Mouse (Mus musculus): ENCODE measurements around the gene Defb9. TPM values are rescaled to one million over a fixed set of nuclear protein-coding genes. Genes with fewer than 3 reads are reported as not detected.
"Not testable (repeated sequence)": the region's sequence is repeated elsewhere in the genome, so short reads cannot be mapped to it uniquely, and the experiment has no call there.

Gene Defb9
- not detected for total RNA-seq (2021)

- intact Hi-C loops (cut with DNase I), result not testable (repeated sequence)
Observed at GRCm38 (mm10) chr8:21885321-21885720, at the start of gene Defb9. Gene Defb9, minus strand, starts transcription at chr8:21885421.

GRCm38 (mm10) chr8:21932610-21933009, 47.4 kb upstream of the Defb9 start, which contains the start of gene Defb15:
Gene Defb15, minus strand, starts transcription at chr8:21932710.
- intact Hi-C loops (cut with DNase I), result no loop called here
- DNase-seq, result no peak

More at GRCm38 (mm10) chr8:21885321-21885720, at the start of gene Defb9:
- not testable (repeated sequence) for DNase-seq

GRCm38 (mm10) chr8:21930754-21931153, 45.5 kb upstream of the Defb9 start:
- intact Hi-C loops (cut with DNase I); DNase-seq: not testable (repeated sequence)

GRCm38 (mm10) chr8:21915625-21916024, 30.4 kb upstream of the Defb9 start:
- DNase-seq, result no peak

GRCm38 (mm10) chr8:21912554-21912953, 27.3 kb upstream of the Defb9 start:
- no peak for DNase-seq

More at GRCm38 (mm10) chr8:21915625-21916024, 30.4 kb upstream of the Defb9 start:
- intact Hi-C loops (cut with DNase I), result no loop called here

GRCm38 (mm10) chr8:21911931-21912330, 26.7 kb upstream of the Defb9 start:
- intact Hi-C loops (cut with DNase I), result no loop called here
- no peak for DNase-seq

More at GRCm38 (mm10) chr8:21912554-21912953, 27.3 kb upstream of the Defb9 start:
- intact Hi-C loops (cut with DNase I), result no loop called here

- DNase-seq; intact Hi-C loops (cut with DNase I): not testable (repeated sequence)
Observed at GRCm38 (mm10) chr8:21906290-21906689, 21.1 kb upstream of the Defb9 start, which contains the start of gene Defb11. Gene Defb11, minus strand, starts transcription at chr8:21906412.

GRCm38 (mm10) chr8:21858586-21858985, 26.6 kb downstream of the Defb9 start, which contains the start of gene Defb10:
Gene Defb10, plus strand, starts transcription at chr8:21858901.
- DNase-seq; intact Hi-C loops (cut with DNase I): not testable (repeated sequence)

Other genes starting within 250 kb of the Defb9 start
- not detected for gene Defa17, start 229.6 kb downstream of the Defb9 start, total RNA-seq (2021)
- not detected for gene Defa34, start 219.6 kb downstream of the Defb9 start, total RNA-seq (2021)
- not detected for gene AY761184, start 181.8 kb downstream of the Defb9 start, total RNA-seq (2021)
- gene Defa24, start 150.9 kb downstream of the Defb9 start, total RNA-seq (2021), result not detected
- not detected for gene Defb50, start 61.9 kb downstream of the Defb9 start, total RNA-seq (2021)
- not detected for gene Defb2, start 45.5 kb downstream of the Defb9 start, total RNA-seq (2021)
- gene Defb10, start 26.5 kb downstream of the Defb9 start, total RNA-seq (2021), result not detected
- not detected for gene Defb11, start 21.0 kb upstream of the Defb9 start, total RNA-seq (2021)
- gene Defb15, start 47.3 kb upstream of the Defb9 start, total RNA-seq (2021), result not detected
- not detected for gene Defb35, start 52.9 kb upstream of the Defb9 start, total RNA-seq (2021)
- not detected for gene Defb13, start 61.3 kb upstream of the Defb9 start, total RNA-seq (2021)
- not detected for gene Fam90a1a, start 73.3 kb upstream of the Defb9 start, total RNA-seq (2021)
- not detected for gene Ccdc70, start 84.4 kb upstream of the Defb9 start, total RNA-seq (2021)
- gene Atp7b, start 174.9 kb upstream of the Defb9 start, total RNA-seq (2021), result under 1 TPM; 0.15 to 0.31 TPM
- 10 to 100 TPM; 11.0 to 14.1 TPM for gene Alg11, start 175.3 kb upstream of the Defb9 start, total RNA-seq (2021)
- not detected for gene Nek5, start 239.6 kb upstream of the Defb9 start, total RNA-seq (2021)